Mouse (Mus musculus): ENCODE results near the gene Ovol1. TPM values are rescaled to one million over a fixed set of nuclear protein-coding genes. Genes with fewer than 3 reads are reported as not detected.

Gene Ovol1
- total RNA-seq, 1 experiment: 0.58 TPM

DNA sequence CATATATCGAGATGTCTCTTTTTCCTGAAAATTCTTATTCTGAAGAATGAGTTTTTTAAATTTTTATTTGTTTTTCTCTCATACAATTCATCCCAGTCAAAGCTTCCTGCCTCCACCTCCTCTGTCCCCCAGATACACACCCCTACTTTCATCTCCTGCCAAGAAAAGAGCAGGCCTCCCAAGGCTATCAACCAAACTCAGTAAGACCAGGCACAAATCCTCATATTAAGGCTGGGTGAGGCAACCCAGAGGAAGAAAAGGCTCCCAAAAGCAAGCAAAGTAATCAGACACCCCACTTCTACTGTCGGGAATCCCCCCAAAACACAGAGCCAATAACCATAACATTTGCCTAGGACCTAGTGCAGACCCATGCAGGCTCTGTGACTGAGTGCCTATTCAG lies 21.5 kb upstream of the Ovol1 start:
- in situ Hi-C loops (cut with MboI; ENCODE audit: low sequenced_read_pairs in 2 of 2, unreplicated experiment in 2 of 2): no loop called here
- DNase-seq (ENCODE audit: low read depth, low spot score): no peak
- Histone ChIP-seq H3K9me3 (ENCODE audit: control insufficient read depth, insufficient read depth, low read depth, low read length) (no peaks in the 10 kb centered on the region), H3K9ac (ENCODE audit: insufficient read depth, low read depth, low read length, poor library complexity, severe bottlenecking) (no peak overlapping the region), H3K36me3 (ENCODE audit: control insufficient read depth, insufficient read depth, low read length, poor library complexity, severe bottlenecking) (no peaks in the 10 kb centered on the region), H3K4me1 (ENCODE audit: control insufficient read depth in 2 of 2, insufficient read depth in 2 of 2, low read length in 2 of 2, poor library complexity in 1 of 2) (peaks cover 2 to 6% of the 10 kb centered on the region in 2 experiments; a peak in 1 of 4 replicates), H3K4me3 (ENCODE audit: insufficient read depth in 1 of 2, low read depth in 1 of 2, low read length in 2 of 2, poor library complexity in 1 of 2, severe bottlenecking in 1 of 2) (no peak overlapping the region), H3K27ac (ENCODE audit: insufficient read depth, low read depth, low read length, poor library complexity, severe bottlenecking) (no peak overlapping the region)
- TF ChIP-seq ZNF384 (IDR thresholded peaks at IDR 0.05; ENCODE audit: low read depth, low read length): no peak

GRCm38 (mm10) chr19:5580776-5581175 lies 20.3 kb upstream of the Ovol1 start:
- no peak overlapping the region; the same call in 1 of the 2 replicates for H3K9ac ChIP-seq (ENCODE audit: insufficient read depth, low read depth, low read length, poor library complexity, severe bottlenecking)
- in situ Hi-C loops (cut with MboI; ENCODE audit: low sequenced_read_pairs in 2 of 2, unreplicated experiment in 2 of 2): no loop called here
- TF ChIP-seq HCFC1 (IDR thresholded peaks at IDR 0.05; ENCODE audit: borderline replicate concordance, insufficient read depth, low read length) (no peak), ZC3H11A (IDR thresholded peaks at IDR 0.05; ENCODE audit: borderline replicate concordance, low read depth, low read length) (no peak), ZNF384 (IDR thresholded peaks at IDR 0.05; ENCODE audit: low read depth, low read length) (no peak), CHD2 (IDR thresholded peaks at IDR 0.05; ENCODE audit: low read depth, low read length) (no peak), MAFK (IDR thresholded peaks at IDR 0.05; ENCODE audit: insufficient read depth, low read depth, low read length) (no peak)
- H3K4me1 ChIP-seq (ENCODE audit: control insufficient read depth in 2 of 2, insufficient read depth in 2 of 2, low read length in 2 of 2, poor library complexity in 1 of 2): peaks cover 2 to 6% of the 10 kb centered on the region in 2 experiments; a peak in 1 of 4 replicates
- H3K27ac ChIP-seq (ENCODE audit: insufficient read depth, low read depth, low read length, poor library complexity, severe bottlenecking): peak overlapping the region; percentile 54
- H3K4me3 ChIP-seq (ENCODE audit: insufficient read depth in 1 of 2, low read depth in 1 of 2, low read length in 2 of 2, poor library complexity in 1 of 2, severe bottlenecking in 1 of 2): no peak overlapping the region
- no peak for DNase-seq (ENCODE audit: low read depth, low spot score)
- no peaks in the 10 kb centered on the region for H3K9me3 ChIP-seq (ENCODE audit: control insufficient read depth, insufficient read depth, low read depth, low read length)
- H3K36me3 ChIP-seq (ENCODE audit: control insufficient read depth, insufficient read depth, low read length, poor library complexity, severe bottlenecking): no peaks in the 10 kb centered on the region

- Histone ChIP-seq H3K27ac (ENCODE audit: insufficient read depth, low read depth, low read length, poor library complexity, severe bottlenecking) (peak overlapping the region; percentile 90; the same call in 1 of the 2 replicates), H3K4me1 (ENCODE audit: control insufficient read depth in 2 of 2, insufficient read depth in 2 of 2, low read length in 2 of 2, poor library complexity in 1 of 2) (peaks cover 2 to 6% of the 10 kb centered on the region in 2 experiments; a peak in 1 of 4 replicates), H3K4me3 (ENCODE audit: insufficient read depth in 1 of 2, low read depth in 1 of 2, low read length in 2 of 2, poor library complexity in 1 of 2, severe bottlenecking in 1 of 2) (no peak overlapping the region), H3K9me3 (ENCODE audit: control insufficient read depth, insufficient read depth, low read depth, low read length) (no peaks in the 10 kb centered on the region), H3K9ac (ENCODE audit: insufficient read depth, low read depth, low read length, poor library complexity, severe bottlenecking) (peak overlapping the region; percentile 51; the same call in 1 of the 2 replicates), H3K36me3 (ENCODE audit: control insufficient read depth, insufficient read depth, low read length, poor library complexity, severe bottlenecking) (no peaks in the 10 kb centered on the region)
- in situ Hi-C loops (cut with MboI; ENCODE audit: low sequenced_read_pairs in 2 of 2, unreplicated experiment in 2 of 2): no loop called here
- peak; percentile 54 for DNase-seq (ENCODE audit: low read depth, low spot score)
- TF ChIP-seq HCFC1 (IDR thresholded peaks at IDR 0.05; ENCODE audit: borderline replicate concordance, insufficient read depth, low read length) (no peak), ZNF384 (IDR thresholded peaks at IDR 0.05; ENCODE audit: low read depth, low read length) (no peak)
Measured at GRCm38 (mm10) chr19:5579971-5580370, 19.5 kb upstream of the Ovol1 start.

DNA sequence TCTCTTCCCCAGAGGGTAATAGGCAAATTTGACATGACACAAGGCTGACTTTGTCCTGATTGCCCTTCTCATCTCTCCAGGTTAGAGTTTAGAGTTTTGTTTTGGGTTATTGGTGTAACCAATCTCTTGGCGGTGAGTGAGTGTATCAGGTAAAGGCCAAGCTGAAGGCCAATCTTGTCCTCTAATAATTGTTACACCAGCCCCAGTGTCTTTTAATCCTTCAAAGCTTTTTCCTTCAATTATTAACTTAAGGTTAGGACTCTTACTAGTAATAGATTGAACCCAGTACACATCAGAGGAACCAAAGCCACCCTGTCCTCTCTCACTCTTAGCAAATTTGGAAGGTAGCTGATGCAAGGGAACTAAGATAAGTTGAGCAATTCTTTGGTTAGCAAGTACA lies 14.9 kb upstream of the Ovol1 start:
- Histone ChIP-seq H3K9ac (ENCODE audit: insufficient read depth, low read depth, low read length, poor library complexity, severe bottlenecking) (no peak overlapping the region), H3K9me3 (ENCODE audit: control insufficient read depth, insufficient read depth, low read depth, low read length) (no peaks in the 10 kb centered on the region), H3K4me1 (ENCODE audit: control insufficient read depth in 2 of 2, insufficient read depth in 2 of 2, low read length in 2 of 2, poor library complexity in 1 of 2) (peaks cover 2 to 16% of the 10 kb centered on the region in 2 experiments; a peak in 2 of 4 replicates), H3K27ac (ENCODE audit: insufficient read depth, low read depth, low read length, poor library complexity, severe bottlenecking) (no peak overlapping the region), H3K36me3 (ENCODE audit: control insufficient read depth, insufficient read depth, low read length, poor library complexity, severe bottlenecking) (no peaks in the 10 kb centered on the region; the same call in 1 of the 2 replicates), H3K4me3 (ENCODE audit: insufficient read depth in 1 of 2, low read depth in 1 of 2, low read length in 2 of 2, poor library complexity in 1 of 2, severe bottlenecking in 1 of 2) (no peak overlapping the region)
- TF ChIP-seq HCFC1 (IDR thresholded peaks at IDR 0.05; ENCODE audit: borderline replicate concordance, insufficient read depth, low read length) (no peak), ZNF384 (IDR thresholded peaks at IDR 0.05; ENCODE audit: low read depth, low read length) (no peak), MAFK (IDR thresholded peaks at IDR 0.05; ENCODE audit: insufficient read depth, low read depth, low read length) (no peak), CHD2 (IDR thresholded peaks at IDR 0.05; ENCODE audit: low read depth, low read length) (no peak), ZC3H11A (IDR thresholded peaks at IDR 0.05; ENCODE audit: borderline replicate concordance, low read depth, low read length) (no peak)
- no peak for DNase-seq (ENCODE audit: low read depth, low spot score)
- in situ Hi-C loops (cut with MboI; ENCODE audit: low sequenced_read_pairs in 2 of 2, unreplicated experiment in 2 of 2): no loop called here

Data from ES-E14 (cell line).